Comparison of ENCODE assay signal across 19 mouse cellular contexts in genomic region chr7:141288042-141288441, GRCm38 (mm10). TPM values are rescaled to one million over a fixed set of nuclear protein-coding genes. Genes with fewer than 3 reads are reported as not detected.
"Had no signal": no experiment of that assay in that cellular context is flagged by ENCODE, and none has a peak within 500 bp of the region (broad histone marks: within the 10 kb centered on the region; RNA-seq: fewer than 3 reads in every experiment).

No protein-coding gene starts in this region.

- H3K27ac ChIP-seq: neural tube, embryonic 12.5 days; neural tube, embryonic 13.5 days; neural tube, embryonic 15.5 days; stomach, embryonic 15.5 days; stomach, postnatal 0 days had no signal

- H3K9ac ChIP-seq: neural tube, embryonic 12.5 days; neural tube, embryonic 13.5 days; neural tube, embryonic 15.5 days; stomach, embryonic 15.5 days had no signal

- H3K4me3 ChIP-seq: neural tube, embryonic 12.5 days; neural tube, embryonic 13.5 days; neural tube, embryonic 15.5 days; stomach, embryonic 15.5 days had no signal

- H3K36me3 ChIP-seq: neural tube, embryonic 12.5 days; neural tube, embryonic 13.5 days; neural tube, embryonic 15.5 days; stomach, embryonic 15.5 days had no signal

- H3K9me3 ChIP-seq: neural tube, embryonic 12.5 days; neural tube, embryonic 13.5 days; neural tube, embryonic 15.5 days; stomach, embryonic 15.5 days had no signal

- DNase-seq: retina, postnatal 1 day; right cerebral cortex, adult 18-20 months; right cerebral cortex, postnatal 14 days; right cerebral cortex, postnatal 25 days; right cerebral cortex, postnatal 4 days; spleen, adult 18-20 months; thymus, adult 18-20 months; thymus, adult 2 months; thymus, postnatal 14 days; thymus, postnatal 25 days; thymus, postnatal 36 days; thymus, postnatal 4 days had no signal

RNA-seq across cellular contexts. Expression of gene Cdhr5, which starts 11.5 kb away (rescaled TPM):
- polyA plus RNA-seq: neural tube, embryonic 12.5 days; neural tube, embryonic 13.5 days; neural tube, embryonic 14.5 days; neural tube, embryonic 15.5 days; urinary bladder, adult 2 months had no signal
